Mouse (Mus musculus): Measurements from ENCODE around the gene Fcgrt.
"Not testable (repeated sequence)": the region's sequence is repeated elsewhere in the genome, so short reads cannot be mapped to it uniquely, and the experiment has no call there.

Fcgrt gene

DNA sequence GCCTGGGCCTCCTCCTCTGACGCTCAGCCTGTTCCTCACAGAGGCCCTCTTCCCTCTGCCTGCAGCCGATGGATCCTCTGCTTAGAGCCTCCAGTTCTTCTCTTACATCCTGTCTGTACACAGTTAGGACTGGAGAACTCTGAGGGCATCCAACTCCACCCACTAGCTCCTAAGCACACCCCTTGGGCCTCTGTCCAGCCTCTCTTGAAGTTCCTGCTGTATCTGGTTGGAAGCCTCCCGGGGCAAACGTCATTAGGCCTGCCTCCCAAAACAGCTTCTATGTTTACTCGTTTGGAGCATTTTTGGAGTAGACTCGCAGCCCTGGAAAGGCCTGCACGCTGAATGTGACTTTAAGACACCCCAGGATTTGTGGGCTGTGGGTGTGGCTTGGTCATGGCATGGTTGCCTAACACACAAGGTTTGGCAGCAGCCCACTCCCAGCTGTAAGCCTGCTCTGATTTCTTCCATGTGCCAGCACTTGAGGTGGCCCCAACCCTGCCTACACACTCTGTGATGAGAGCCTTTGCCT is at the start of gene Fcgrt:
TSS of gene Fcgrt (minus strand) at position 200 of the 529 bp plus-strand sequence.
- peak; percentile 100 for DNase-seq (ENCODE audit: low read depth)

DNA sequence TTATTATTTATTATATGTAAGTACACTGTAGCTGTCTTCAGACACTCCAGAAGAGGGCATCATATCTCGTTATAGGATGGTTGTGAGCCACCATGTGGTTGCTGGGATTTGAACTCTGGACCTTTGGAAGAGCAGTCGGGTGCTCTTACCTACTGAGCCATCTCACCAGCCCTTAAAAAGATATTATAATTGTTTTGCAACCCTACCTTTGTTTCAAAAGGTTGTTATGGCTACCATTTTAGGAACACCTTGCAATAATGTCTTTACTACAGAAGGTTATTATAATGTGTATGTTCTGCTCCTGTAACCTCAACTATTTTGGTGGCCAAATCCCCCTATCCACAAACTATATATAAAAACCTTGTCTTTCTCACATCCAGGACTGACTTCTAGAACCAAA is 49.4 kb upstream of the Fcgrt start:
- not testable (repeated sequence) for DNase-seq (ENCODE audit: low read depth)

- DNase-seq (ENCODE audit: low read depth): peak; percentile 74
Observed at GRCm38 (mm10) chr7:45151303-45151702, 47.7 kb upstream of the Fcgrt start.

GRCm38 (mm10) chr7:45150321-45150720 is 46.7 kb upstream of the Fcgrt start:
- no peak for DNase-seq (ENCODE audit: low read depth)

- no peak for DNase-seq (ENCODE audit: low read depth)
Observed at GRCm38 (mm10) chr7:45149545-45149944, 45.9 kb upstream of the Fcgrt start.

DNA sequence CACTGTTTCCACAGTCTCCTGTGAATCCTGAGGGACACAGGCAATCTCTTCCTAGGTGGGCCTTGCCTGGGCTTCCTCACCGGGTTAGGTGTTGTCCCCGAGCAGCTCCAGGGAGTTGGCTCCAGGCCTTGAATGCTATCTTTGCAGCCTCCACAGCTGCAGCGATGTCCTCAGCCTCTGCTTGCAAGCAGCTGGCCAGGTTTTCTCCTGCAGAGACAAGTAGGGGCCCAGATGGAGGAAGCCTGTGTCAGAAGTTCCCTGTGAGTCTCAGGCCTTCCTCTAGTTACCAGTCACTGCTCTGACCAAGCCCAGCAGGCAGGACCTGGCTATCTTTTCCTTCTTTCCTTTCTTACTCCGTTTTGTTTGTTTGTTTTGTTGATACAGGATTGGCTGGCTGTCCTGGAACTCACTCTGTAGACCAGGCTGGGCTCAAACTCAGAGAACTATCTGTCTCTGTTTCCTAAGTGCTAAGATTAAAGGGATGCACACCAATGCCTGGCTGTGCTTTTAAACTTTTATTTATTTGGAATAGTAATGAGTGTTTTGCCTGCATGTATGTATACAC is 45.0 kb upstream of the Fcgrt start:
- no peak for DNase-seq (ENCODE audit: low read depth)

DNA sequence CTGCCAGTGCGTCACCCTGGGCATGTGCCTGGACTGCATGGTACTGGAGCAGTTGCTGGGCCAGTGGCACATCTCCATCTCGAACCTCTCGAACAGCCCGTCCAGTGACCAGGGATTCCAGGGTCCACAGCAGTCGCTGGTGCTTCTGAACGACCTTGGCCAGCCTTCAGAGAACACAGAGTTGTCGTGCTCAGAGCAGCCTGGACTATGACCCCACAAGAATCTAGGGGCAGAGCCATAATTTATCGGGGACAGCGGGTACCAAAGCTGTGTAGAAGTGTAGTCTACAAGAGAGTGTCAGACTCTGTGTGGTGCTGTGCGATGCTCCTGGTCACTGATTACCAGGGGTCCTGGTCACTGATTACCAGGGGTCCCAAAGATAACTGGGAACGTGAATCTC is 44.2 kb upstream of the Fcgrt start:
- DNase-seq (ENCODE audit: low read depth): no peak

GRCm38 (mm10) chr7:45147267-45147666 is 43.6 kb upstream of the Fcgrt start:
- DNase-seq (ENCODE audit: low read depth): no peak

DNA sequence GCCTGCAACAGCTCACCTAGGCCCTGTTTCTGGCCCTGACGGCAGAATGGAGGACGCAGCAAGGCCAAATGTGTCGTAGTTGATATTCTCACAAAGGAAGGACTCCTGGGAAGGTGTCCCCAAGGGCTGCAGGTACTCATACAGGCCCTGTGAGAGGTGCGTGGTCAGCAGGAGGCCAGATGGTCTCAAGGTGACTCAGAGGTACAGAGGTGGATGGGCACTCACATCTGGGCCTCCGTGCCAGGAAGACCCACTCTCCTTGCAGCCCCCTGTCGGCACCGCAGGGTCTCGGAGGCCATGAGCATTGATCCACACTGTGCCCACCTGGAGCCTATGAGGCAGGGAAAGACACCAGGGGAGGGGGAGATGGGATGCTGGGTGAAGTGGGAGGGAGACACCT is 41.8 kb upstream of the Fcgrt start:
- DNase-seq (ENCODE audit: low read depth): no peak

- no peak for DNase-seq (ENCODE audit: low read depth)
Observed at GRCm38 (mm10) chr7:45144368-45145174, 40.9 kb upstream of the Fcgrt start.

DNA sequence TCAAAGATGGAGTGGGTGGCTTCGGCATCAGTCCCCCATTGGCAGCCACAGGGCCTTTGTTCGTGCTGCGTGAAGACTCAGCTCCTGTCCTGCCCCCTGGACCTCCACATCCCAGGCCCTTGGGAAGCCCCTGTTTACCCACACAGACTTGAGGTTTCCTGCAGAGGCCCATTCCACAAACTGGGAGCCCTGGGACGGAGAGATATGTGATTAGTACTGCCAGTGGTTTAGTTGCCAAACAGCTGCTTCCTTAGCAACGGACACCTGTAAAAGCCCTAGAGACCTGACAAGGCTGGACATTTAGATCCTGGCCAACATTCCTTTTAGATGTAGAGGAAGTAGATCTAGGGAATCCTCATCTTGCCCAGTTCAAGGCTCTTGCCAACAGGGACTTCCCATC is 38.3 kb upstream of the Fcgrt start:
- DNase-seq (ENCODE audit: low read depth): no peak

GRCm38 (mm10) chr7:45141319-45141718 is 37.7 kb upstream of the Fcgrt start:
- no peak for DNase-seq (ENCODE audit: low read depth)

- no peak for DNase-seq (ENCODE audit: low read depth)
Observed at GRCm38 (mm10) chr7:45139904-45140723, 36.5 kb upstream of the Fcgrt start.

DNA sequence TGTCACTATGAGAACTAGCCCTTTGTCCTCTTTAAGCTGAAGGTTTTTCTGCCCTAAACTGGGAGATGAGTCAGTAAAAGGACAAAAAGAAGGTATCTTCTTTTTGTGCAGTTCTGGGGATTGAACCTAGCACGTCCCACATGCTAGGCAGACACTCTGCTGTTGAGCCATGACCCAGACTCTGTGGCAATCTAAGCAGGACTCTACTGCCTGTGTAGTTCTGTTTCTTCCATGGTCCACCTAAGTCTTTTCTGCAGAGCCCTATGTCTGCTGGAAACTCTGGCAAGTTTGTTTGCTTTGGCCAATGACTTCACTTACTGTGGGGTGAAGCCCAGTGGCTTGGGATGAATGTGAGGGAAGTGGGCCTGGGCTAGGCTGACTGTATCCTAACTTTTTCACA is 34.8 kb upstream of the Fcgrt start:
- no peak for DNase-seq (ENCODE audit: low read depth)

- no peak for DNase-seq (ENCODE audit: low read depth)
Observed at GRCm38 (mm10) chr7:45137171-45138006, 33.7 kb upstream of the Fcgrt start.

DNA sequence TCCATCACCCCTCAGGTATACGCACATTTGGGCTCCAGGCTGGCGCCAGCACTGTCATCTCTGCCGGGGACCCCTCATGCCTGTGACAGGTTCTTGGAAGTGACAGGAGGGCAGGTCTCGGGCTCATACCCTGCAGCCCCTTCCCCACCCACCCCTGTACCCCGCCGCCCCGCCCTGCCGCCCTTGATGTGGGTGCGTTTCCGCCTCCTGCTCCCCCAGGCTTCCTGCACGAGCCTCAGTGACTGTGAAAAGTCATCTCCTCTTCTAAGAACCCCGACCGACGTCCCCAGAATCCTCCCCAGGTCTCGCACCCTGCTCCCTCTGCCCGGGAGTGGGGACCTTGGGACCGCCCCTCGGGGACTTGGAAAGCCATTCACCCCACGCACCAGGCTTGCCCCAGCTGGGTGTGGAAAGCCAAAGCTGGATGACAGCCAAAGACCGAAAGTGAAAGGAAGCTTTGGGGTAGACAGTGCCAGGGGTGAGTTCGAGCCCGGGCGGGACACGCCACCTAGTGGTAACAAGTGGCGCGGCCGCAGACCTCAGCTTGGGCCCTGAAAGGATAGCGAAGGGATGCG is 32.4 kb upstream of the Fcgrt start, which contains the start of the genes Gm45713 and Flt3l:
TSS of gene Gm45713 (minus strand) at position 239 of the 575 bp plus-strand sequence.
TSS of gene Flt3l (minus strand) at position 440 of the 575 bp plus-strand sequence.
- DNase-seq (ENCODE audit: low read depth): peak; percentile 68

DNA sequence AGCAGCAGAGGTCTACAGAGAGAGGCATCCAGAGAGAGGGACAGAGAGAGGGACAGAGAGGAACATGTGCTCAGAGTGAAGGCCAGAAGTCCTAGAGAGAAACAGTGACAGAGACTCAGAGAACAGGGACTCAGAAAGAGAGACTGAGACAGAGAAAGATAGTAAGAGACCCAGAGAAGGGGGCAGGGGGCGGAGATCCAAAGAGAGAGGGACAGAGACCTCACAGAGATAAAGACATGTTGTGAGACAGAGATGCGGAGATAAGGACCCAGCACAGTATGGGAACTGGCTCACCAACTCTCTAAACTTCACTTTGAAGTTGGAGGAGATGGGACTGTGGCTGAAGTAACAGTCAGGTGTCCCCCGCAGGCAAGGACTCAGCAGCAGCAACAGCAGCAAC is 31.7 kb upstream of the Fcgrt start:
- DNase-seq (ENCODE audit: low read depth): no peak

- DNase-seq (ENCODE audit: low read depth): no peak
Observed at GRCm38 (mm10) chr7:45134544-45135026, 30.9 kb upstream of the Fcgrt start.

DNA sequence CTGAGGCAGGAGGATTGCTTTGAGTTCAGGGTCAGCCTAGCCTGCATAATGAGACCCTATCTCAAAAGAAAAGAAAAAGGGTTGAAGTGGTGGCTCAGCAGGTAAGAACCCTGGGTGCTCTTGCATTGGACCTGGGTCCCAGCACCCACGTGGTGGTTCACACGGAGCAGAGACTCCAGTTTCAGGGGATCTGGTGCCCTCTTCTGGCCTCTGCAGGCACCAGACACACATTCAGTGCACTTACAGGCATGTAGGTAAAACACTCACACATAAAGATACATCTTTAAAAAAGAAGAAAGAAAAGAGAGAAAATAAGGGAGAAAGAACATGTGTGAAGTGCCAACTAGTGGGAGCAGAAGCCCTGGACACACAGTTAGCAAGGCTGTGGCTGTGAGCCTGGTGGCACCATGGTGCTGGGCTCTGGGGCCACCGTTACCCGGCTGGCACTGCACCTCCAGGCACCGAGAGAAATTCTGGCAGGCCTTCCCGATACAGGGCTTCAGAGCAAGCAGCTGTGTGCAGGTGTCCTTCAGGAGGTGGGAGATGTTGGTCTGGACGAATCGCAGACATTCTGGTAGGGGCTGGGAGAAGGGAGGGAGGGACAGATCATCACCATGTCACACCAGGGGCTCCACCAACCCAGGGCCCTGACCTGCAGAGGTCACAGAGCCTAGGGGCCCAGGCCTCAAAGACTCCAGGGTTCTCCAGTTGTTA is 30.0 kb upstream of the Fcgrt start:
- no peak for DNase-seq (ENCODE audit: low read depth)

DNA sequence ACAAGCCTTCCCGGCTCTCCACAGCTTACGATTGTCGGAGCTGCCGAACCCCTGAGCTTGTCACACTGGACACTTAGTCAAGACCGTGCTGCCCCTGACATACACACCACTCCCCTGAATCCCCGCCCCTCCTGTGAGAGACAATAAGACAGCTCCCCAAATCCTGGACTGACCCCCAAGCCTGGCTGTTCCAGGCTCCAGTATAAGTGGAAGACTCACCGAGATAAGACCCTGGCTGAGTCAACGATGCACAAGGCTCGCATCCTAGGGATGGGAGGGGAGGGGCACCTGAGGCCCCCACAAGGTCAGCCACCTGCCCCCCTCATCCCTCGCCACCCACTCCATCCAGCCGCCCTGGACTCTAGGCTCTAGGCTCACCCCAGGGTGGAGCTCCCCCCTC is 28.2 kb upstream of the Fcgrt start:
- DNase-seq (ENCODE audit: low read depth): no peak
